Mouse (Mus musculus) 416B (cell line): ENCODE measurements around the gene Methig1.
"Not testable (repeated sequence)": the region's sequence is repeated elsewhere in the genome, so short reads cannot be mapped to it uniquely, and the experiment has no call there.

Experiments used
- DNase-seq: peaks from one replicate; pipeline ENCODE4 v3.0.0; 2011; ENCODE audit warnings: low read depth

The Methig1 gene

DNA sequence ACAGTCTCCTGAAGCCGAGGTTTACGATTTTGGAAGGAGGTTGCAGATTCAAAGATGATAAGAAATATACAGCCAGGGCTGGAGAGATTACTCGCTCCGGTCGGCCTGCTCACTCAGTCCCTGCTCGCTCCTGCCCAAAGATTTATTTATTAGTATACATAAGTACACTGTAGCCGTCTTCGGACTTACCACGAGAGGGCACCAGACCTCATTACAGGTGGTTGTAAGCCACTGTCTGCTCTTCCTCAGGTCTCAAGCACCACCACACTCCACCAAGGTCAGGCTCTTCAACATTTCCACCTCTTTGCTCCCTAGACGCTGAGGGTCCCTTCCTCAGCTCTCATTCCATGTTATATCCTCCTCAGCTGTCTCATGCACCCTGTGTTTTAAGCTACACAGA is 15.1 kb upstream of the Methig1 start:
- DNase-seq: peak; percentile 80

DNA sequence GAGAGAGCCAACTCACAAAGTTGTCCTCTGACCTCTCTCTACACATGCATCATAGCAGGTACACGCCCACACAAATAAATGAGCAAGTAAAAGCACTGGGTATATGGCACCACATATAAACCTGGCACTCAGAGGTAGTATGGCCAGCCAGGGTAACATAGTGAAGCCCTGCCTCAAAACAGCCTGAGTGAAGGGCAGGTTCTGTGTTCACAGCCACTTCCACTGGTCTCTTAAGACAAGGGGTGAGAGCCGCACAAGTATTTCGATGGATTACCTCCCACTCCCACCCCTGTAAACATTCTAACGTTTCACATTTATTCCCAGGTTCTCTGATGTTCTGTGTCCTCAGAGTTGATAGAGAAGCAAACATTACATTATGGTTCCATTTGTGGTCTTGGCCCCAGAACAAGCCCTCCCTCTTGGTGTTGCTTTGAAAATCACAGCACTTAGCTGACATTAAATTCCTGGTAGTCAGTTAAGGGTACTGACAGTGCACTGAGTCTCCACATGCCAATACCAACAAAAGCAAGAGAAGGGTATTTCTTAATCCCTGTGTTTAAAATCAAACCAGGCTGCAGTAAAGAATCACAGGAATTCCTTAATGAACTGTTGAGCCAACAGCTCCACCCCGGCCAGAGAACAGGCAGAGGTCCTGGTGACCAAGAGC is 11.5 kb upstream of the Methig1 start:
- not testable (repeated sequence) for DNase-seq

DNA sequence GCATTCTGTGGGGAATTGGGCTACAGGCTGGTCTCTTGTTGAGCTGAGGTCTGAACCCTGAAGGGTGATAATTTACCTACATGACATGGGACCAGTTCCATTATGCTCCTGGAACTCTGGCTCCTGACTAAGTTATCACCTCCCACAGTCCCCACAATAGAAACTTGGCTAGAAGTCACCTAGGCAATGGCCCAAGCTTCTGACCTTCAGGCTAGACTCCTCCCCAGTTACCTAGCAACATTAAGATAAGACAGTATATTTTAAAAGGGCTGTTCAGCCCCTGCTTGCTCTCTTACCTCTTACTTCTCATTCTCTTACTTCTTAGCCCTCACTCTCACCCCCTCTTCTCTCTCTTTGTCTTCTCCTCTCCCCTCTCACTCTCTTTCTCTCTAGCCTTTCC is 7.5 kb upstream of the Methig1 start:
- DNase-seq: no peak

DNA sequence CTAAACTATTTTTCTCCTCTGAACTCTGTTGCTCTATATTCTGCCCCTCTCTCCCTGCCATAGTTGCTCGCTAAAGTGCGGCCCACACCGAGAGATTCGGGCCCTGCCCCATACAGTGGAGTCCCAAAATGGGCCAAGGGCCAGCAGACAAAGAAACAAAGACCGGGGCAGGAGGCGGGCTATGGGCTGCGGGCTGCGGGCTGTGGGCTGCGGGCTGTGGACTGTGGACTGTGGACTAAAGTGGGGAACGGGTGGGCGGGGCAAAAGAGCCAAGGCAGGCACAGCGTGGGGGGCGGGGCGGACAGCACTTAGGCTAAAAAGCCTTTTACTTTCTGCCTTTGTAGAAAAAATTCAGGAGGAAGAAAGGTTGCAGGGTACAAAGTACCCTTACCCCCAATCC is 6.2 kb upstream of the Methig1 start:
- DNase-seq: no peak

DNA sequence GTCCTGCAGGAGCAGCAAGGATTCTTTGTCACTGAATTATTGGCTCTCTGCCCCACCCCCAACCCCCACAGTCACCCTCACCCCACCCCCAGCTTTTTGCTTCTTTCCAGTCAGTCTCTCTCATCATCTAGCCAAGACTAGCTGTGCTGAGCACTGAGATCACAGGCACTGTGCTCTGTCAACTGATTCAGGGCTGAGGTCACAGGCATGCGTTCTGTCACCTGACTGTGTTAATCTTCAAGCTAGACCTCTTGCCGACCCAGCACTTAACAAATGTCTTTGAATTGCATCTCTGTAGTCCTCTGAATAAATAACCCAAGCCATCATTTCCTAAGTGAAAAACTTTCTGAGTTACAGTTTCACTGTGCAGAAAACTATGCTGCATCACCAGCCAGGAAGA is 3.5 kb upstream of the Methig1 start:
- no peak for DNase-seq

DNA sequence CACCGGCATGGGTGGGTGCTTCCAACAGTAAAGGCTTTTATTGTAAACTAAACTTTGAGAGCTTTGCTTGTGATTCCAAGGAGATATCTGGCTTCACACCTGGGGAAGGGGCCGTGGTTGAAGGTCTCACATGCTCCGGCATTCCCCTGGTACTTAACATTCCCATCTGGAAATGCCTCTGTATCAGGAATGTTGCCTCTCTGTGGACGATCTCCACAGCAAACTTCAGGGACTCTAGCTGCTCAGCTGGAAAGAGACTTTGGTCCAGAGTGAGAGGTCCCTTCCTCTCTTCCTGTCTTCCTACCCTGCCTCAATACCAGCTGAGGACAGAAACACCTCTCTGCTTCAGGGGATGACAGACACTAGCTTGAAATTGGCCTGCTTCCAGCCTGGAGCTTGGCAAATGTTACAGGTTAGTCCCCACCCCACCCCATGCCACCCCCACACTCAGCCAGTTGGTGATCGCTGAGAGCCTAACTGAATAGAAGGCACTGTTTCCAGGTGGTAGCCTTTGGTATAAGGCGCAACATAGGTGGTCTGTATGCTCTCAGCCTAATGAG is 1.4 kb upstream of the Methig1 start:
- DNase-seq: no peak

DNA sequence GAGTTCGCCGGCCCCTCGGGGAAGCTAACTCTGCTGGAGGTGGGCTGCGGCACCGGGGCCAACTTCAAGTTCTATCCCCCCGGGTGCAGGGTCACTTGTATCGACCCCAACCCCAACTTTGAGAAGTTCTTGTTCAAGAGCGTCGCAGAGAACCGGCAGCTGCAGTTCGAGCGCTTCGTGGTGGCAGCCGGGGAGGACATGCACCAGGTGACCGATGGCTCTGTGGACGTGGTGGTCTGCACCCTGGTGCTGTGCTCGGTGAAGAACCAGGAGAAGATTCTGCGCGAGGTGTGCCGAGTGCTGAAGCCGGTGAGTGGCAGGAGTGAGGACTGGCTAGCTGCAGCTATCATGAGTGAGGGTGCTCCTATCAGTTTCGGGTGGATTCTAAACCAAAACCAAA is 450 bp downstream of the Methig1 start:
- not testable (repeated sequence) for DNase-seq

DNA sequence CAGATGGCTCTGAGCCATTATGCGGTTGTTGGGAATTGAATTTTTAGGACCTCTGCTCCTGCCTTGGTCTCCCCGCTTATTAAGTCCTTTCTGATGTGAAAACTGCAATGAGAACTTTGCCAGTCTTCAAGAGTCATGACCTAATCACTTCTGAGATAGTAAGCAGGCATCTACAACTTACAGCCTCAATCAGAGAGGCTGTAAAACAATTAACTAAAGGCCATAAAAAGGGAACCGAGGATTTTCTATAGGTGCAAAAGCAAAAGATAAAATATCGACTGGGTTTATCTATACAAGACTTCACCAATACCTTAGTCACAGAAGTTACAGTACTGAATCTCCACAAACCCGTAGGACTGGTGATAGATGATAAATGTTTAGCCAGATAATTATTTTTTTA is 2.9 kb downstream of the Methig1 start:
- DNase-seq: no peak

DNA sequence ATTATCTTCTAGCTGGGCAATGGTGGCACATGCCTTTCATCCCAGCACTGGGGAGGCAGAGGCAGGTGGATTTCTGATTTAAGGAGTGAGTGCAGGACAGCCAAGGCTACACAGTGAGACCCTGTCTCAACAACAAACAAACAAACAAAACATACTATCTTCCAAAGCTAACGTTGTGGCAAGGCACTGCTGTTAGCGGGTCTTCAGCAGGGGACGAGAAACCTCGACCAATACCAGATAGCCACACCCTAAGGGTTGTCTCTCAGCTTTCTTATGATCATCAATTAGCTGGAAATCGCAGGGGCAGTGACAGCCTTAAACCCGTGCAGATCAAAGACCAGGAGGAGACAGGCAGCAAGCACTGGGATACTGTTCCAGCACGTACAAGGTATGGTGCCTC is 11.3 kb downstream of the Methig1 start, which contains the start of gene Higd1c:
Gene Higd1c, plus strand, starts transcription at position 301 of the 400 bp plus-strand sequence.
- no peak for DNase-seq

DNA sequence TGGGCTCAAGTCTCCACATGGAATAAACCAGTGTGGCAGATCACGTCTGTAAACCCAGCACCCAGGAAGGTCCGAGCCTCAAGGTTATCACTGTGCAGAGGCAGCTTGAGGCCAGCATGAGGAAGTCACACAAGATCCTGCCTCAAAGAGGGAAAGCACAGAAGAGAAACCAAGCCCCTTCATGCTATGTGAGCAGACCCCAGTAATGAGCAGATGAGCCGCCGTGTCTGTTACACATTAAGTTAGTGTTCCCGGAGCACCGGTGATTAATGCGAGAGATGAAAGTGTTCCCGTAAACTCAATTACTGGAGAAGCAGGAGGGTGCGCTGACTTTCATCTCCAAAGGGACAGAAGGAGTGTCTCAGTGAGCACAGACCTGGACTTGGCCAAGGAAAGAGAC is 13.0 kb downstream of the Methig1 start:
- DNase-seq: not testable (repeated sequence)

DNA sequence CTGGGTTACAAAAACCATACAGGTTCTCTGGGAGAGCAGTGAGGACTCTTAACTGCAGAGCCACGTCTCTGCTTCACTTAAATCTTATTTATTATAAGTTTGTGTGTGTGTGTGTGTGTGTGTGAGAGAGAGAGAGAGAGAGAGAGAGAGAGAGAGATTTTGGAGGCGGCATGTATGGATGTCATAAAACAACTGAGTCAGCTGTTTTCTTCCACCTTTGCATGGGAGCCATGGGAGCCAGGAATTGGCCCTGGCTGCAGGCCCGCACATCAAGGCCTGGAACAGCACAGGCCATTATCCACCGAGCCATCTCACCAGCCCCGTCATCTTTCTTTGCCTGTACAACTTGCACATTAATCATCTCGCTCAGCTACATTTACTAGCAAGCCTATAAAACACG is 14.2 kb downstream of the Methig1 start:
- no peak for DNase-seq

DNA sequence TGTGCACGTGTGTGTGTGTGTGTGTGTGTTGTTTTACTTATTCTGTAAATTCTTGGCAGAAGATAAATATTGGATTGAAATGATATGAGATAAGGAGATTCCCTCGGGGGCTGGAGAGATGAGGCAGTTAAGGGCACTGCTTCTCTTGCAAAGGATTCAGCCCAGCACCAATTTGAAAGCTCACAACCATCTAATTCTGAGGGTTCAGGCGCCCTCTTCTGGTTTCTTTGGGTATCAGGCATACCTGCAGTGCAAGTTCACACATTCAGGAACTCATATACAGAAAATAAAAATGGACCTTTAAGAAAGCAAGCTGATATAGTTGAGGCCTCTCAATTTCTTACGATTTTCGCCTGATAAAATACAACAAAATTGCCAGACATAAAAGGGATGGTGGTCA is 22.1 kb downstream of the Methig1 start:
- DNase-seq: peak; percentile 78

DNA sequence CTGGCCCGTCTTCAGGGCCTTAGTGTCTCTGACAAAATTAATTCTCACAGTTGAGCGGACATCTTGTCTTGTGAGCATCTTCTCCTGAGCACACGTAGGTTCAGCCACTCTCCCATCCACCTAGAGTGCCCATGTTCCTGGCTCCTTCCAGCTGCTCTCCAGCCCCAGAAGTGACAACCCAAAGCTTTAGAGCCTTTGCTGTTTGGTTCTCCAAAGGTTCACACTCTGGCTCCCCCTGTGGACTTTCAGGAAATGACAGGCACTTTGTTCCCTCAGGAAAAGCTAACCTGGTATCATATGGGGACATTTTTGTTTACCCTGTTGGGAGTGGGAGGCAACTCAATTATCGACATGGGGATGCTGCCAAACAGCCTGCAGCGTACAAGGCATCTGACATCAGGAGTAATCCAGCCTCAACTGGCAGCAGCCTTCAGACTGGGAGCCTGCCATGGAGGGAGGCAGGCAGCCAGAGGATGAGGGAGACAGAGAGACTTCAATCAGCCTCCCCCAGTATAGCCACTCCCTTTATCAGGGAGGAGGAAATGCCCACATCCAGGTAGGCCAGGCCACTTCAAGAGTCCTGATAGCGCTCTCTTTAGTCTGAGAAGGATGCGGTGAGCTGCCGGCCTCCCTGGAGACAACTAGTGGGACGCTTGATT is 25.0 kb downstream of the Methig1 start:
- DNase-seq: not testable (repeated sequence)

DNA sequence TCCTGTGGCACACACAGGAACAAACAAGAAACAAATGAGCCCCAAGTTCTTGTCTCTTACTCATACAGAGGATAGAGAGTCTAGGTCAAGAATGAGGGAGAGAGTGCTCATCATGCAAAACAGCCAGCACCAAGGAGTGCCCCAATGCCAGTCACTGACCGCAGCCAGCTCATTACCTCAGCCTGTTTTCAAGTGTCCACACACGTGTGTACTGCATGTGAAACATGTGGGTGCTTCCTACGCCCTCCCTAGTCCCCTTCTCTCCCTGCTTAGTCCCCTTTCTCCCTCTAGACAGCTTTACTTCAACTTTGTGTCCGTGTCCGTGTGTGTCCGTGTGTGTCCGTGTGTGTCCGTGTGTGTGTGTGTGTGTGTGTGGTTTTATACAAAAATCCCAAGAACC is 26.7 kb downstream of the Methig1 start:
- DNase-seq: no peak

DNA sequence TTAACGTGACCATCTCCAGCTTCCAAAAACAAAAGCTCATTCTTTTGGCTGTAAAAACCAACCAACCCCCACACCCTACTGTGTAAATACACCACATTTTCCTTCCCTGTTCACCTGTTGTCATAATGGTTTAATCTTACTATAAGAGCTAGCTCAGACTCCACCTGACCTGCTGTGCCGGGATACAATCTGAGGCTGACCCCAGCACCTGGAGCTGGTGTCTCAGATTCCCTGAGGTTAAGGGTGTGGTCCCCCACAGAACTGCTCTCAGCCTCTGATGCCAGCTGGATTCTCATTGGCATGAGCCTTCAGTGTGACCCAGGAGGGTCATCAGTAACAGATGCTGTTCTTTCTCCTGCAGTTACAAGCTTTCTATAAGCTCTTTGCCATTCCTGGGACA is 27.2 kb downstream of the Methig1 start:
- no peak for DNase-seq

DNA sequence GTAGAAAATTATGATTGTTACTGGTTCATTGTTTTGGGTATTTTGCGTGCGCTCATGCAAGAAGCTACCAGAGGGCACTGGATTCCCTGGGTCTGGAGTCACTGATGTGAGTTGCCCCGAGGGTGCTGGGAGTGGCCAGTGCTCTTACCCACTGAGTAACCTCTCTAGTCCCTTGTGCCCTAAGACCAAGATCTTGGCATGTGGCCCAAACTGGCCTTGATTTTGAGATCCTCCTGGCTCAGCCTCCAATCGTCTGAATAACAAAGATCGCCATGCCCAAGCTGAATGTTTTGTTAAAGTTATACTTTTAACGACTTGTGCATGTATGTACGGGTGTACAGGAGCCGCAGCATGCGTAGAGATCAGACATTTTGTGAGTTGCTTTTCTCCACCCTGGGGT is 32.8 kb downstream of the Methig1 start:
- DNase-seq: no peak

DNA sequence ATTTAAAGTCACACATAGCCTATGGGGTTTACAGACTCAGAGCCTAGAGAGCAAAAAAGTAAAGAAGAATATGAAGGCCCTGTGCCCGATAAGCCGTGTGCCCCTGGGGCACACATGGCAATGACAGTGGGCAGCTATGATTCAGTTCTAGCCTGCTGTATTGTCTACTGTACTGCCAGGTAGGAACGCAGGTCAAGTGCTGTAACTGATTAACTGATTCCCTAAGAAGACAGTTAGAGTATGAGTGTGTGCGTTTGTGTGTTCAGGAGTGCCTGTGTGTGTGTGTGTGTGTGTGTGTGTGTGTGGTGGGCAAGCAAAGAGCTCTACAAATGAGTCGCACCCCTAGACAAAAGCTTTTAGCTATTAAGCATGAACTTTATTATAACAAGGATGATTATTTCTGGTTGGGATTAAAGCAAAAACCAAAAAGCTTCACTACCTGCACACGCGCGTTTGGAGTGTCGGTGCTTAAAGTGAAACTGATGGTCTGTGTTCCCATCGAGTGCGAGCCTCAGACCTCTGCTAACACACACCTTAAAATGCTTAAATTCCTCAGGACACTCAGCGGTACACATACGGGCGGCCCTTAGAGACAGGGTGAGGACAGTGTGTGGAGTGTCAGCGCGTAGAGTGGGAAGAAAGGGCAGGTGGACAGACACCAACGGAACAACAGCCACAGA is 34.7 kb downstream of the Methig1 start:
- no peak for DNase-seq

DNA sequence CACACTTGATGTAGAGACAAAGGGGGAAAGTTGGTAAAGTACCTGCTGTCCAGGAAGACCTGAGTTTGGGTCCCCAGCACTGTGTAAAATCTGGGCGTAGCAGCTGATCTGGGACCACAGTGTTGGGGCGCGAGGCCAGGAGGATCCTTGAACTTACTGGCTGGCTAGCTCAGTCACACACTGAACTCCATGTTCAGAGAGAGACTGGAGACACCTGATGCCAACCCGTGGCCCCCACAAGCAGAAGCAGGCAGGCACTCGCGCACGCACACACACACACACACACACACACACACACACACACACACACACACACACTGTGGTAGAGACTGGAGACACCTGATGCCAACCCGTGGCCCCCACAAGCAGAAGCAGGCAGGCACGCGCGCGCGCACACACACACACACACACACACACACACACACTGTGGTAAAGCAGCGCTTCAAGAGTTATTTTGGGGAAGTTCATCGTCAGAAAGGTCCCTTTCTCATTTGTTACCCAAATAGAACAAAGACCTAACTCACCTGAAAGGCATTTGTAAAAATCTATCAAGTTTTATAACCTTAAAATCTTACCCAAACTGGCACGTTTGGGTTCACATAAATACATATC is 35.4 kb downstream of the Methig1 start:
- DNase-seq: peak; percentile 38

DNA sequence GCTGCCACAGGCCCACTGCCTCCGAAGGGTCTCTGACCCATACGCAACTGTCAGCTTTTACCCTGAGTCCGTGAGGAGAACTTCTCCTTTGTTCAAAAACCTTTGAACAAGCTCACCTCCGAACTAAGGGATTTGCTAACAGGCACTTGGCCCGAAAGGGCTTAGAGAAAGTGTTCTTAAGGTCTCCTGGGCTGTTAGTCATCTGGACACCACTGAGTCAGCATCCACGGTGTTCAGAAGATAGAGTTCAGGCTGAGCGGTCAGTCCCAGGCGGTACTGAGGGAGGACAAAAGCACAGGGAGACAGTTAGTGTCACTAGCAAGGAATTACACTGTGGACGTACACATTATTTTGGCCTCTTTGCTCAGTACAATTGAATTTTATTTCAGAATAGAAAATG is 35.9 kb downstream of the Methig1 start:
- DNase-seq: no peak

DNA sequence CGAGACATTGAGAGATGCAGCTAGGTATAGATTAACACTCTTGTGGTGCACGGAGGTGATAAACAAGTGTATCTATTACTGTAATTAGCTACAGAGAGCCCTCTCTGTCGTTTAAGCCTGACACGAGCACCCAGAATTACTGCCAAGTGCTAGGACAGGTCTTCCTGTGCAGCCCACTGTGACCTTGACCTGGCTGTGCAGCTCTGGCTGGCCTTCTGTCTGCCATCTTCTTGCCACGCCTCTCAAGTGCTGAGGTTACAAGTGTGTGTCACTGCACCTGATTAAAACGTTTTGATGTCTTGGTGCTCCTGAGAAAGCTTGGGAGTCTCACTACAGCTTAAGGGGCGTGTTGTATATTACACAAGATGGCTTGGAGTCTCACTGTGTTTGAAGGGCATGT is 38.1 kb downstream of the Methig1 start:
- no peak for DNase-seq

DNA sequence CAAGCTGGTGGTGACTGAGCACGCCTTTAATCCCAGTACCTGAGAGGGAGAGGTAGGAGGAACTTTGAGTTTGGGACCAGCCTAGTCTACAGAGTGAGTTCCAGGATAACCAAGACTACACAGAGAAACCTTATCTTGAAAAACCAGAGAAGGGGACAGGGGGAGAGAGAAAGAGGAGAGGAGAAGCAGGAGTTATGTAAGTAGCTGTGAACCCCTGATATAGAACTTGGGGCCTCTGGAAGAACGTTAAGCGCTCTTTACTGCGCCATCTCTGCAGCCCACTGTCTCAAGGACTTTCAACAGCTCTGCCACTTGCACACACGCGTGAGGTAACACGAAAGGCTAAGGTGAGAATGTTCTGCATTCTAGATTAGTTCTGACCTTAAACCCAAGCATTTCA is 38.6 kb downstream of the Methig1 start:
- DNase-seq: no peak

DNA sequence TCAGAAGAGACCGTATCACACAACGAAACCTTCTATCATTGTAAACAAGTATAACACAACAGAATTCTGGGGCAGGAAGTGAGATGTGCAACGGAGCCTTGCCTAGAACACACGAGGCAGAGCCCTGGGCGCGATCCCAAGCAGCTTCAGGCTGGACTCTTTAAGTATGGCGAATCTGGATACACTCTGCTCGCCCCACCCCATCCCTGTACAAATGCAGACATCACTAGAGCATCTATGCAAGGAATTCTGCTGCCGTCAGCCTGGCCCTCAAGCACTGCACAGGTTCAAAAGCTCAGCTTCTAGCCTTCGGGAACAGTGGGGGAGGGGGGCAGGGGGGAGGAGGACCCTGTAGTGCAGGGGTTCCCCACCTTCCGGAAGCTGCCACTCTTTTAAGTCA is 40.1 kb downstream of the Methig1 start:
- no peak for DNase-seq

DNA sequence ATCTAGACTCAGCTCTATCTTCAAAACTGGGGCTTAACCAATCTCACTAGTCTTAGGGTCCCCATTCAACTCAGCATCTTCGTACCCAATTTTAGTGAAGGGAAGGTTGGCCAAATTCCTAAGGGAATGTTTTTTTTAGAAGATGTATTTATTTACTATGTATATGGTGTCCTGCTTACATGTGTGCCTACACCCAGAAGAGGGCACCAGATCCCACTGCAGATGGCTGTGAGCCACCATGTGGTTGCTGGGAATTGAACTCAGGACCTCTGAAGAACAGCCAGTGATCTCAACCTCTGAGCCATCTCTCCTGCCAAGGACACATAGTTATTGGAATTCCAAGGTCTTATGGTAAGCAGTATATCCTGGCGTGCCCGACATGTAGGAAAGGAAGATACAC is 42.6 kb downstream of the Methig1 start:
- no peak for DNase-seq
